Mouse (Mus musculus): ENCODE measurements around the gene Stab1. TPM values are rescaled to one million over a fixed set of nuclear protein-coding genes. Genes with fewer than 3 reads are reported as not detected.

The Stab1 gene
- total and polyA plus RNA-seq, 2 experiments from 2014 or later: 11.7 to 25.5 TPM

DNA sequence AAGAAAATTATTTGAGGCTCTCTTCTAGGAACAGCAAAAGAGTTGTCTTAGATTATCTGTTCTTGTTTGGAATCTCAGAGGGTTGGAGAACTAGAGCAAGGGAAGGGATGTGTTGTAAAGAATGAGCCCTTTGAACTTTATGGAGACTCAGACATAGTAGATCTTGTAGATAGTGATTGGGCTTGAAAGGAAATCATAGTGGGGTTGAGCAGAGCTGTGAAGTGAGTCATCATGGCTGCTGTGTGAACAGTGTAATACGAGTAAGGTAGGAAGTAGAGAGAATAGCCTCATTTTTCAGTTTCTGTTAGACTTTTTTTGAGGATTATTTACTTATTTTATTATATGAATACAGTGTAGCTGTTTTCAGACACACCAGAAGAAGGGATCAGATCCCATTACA is 78.5 kb downstream of the Stab1 start:
- ATAC-seq (ENCODE audit: low FRiP score) (no peak), DNase-seq (ENCODE audit: low spot score) (no peak)
- no peaks in the 10 kb centered on the region for H3K4me1 ChIP-seq (ENCODE audit: insufficient read depth, low read length)
- no peak overlapping the region for H3K4me3 ChIP-seq (ENCODE audit: low read depth, low read length)
- 92% methylated on average over 1 of the region's 1 CpGs for WGBS
- no peaks in the 10 kb centered on the region for H3K27me3 ChIP-seq (ENCODE audit: insufficient read depth, low read length)
- H3K4me2 ChIP-seq (ENCODE audit: low read depth, low read length, poor library complexity, severe bottlenecking): no peak overlapping the region
- no peak for TF ChIP-seq CTCF (IDR thresholded peaks at IDR 0.05)
- no peak overlapping the region for H3K9ac ChIP-seq (replicated peaks; ENCODE audit: low read length, poor library complexity, severe bottlenecking)
- no peak overlapping the region for H3K27ac ChIP-seq (ENCODE audit: low read depth, low read length)
- no peaks in the 10 kb centered on the region for H3K9me3 ChIP-seq (ENCODE audit: low read length)
- H3K36me3 ChIP-seq (ENCODE audit: insufficient read depth, low read length): peaks cover 14% of the 10 kb centered on the region

Other genes with a start within 250 kb of the Stab1 start
- 4.5 and 5.3 TPM in 2 replicates for gene Itih3, start 244.9 kb downstream of the Stab1 start, total RNA-seq (2014; rRNA removed)
- gene Itih3, start 244.9 kb downstream of the Stab1 start, polyA plus RNA-seq (2015; fragmentation: Nextera tagmentation; extraction: Ambion mirVana): 5.6 and 6.1 TPM in 2 replicates
- not detected in 2 replicates for gene Itih1, start 225.4 kb downstream of the Stab1 start, total RNA-seq (2014; rRNA removed)
- not detected in 2 replicates for gene Itih1, start 225.4 kb downstream of the Stab1 start, polyA plus RNA-seq (2015; fragmentation: Nextera tagmentation; extraction: Ambion mirVana)
- 15.6 and 17.7 TPM in 2 replicates for gene Nek4, start 217.3 kb downstream of the Stab1 start, total RNA-seq (2014; rRNA removed)
- gene Nek4, start 217.3 kb downstream of the Stab1 start, polyA plus RNA-seq (2015; fragmentation: Nextera tagmentation; extraction: Ambion mirVana): 12.8 and 13.8 TPM in 2 replicates
- 39.2 and 51.3 TPM in 2 replicates for gene Glt8d1, start 167.2 kb downstream of the Stab1 start, total RNA-seq (2014; rRNA removed)
- gene Glt8d1, start 167.2 kb downstream of the Stab1 start, polyA plus RNA-seq (2015; fragmentation: Nextera tagmentation; extraction: Ambion mirVana): 42.9 and 49.6 TPM in 2 replicates
- 244 and 256 TPM in 2 replicates for gene Spcs1, start 167.0 kb downstream of the Stab1 start, total RNA-seq (2014; rRNA removed)
- gene Spcs1, start 167.0 kb downstream of the Stab1 start, polyA plus RNA-seq (2015; fragmentation: Nextera tagmentation; extraction: Ambion mirVana): 408 and 415 TPM in 2 replicates
- 51.2 and 81.5 TPM in 2 replicates for gene Pbrm1, start 149.5 kb downstream of the Stab1 start, total RNA-seq (2014; rRNA removed)
- 71.3 and 84.8 TPM in 2 replicates for gene Pbrm1, start 149.5 kb downstream of the Stab1 start, polyA plus RNA-seq (2015; fragmentation: Nextera tagmentation; extraction: Ambion mirVana)
- 37.8 and 42.8 TPM in 2 replicates for gene Gnl3, start 149.5 kb downstream of the Stab1 start, total RNA-seq (2014; rRNA removed)
- 57.7 and 70.5 TPM in 2 replicates for gene Gnl3, start 149.5 kb downstream of the Stab1 start, polyA plus RNA-seq (2015; fragmentation: Nextera tagmentation; extraction: Ambion mirVana)
- 3.2 and 4.3 TPM in 2 replicates for gene Smim4, start 39.7 kb downstream of the Stab1 start, total RNA-seq (2014; rRNA removed)
- gene Smim4, start 39.7 kb downstream of the Stab1 start, polyA plus RNA-seq (2015; fragmentation: Nextera tagmentation; extraction: Ambion mirVana): 41.6 and 47.5 TPM in 2 replicates
- gene Nt5dc2, start 37.6 kb downstream of the Stab1 start, total RNA-seq (2014; rRNA removed): 132 and 171 TPM in 2 replicates
- 132 and 144 TPM in 2 replicates for gene Nt5dc2, start 37.6 kb downstream of the Stab1 start, polyA plus RNA-seq (2015; fragmentation: Nextera tagmentation; extraction: Ambion mirVana)
- gene Tnnc1, start 39.7 kb upstream of the Stab1 start, total RNA-seq (2014; rRNA removed): 1.9 and 7.4 TPM in 2 replicates
- 4.6 and 4.8 TPM in 2 replicates for gene Tnnc1, start 39.7 kb upstream of the Stab1 start, polyA plus RNA-seq (2015; fragmentation: Nextera tagmentation; extraction: Ambion mirVana)
- gene Nisch, start 48.3 kb upstream of the Stab1 start, total RNA-seq (2014; rRNA removed): 391 and 398 TPM in 2 replicates
- gene Nisch, start 48.3 kb upstream of the Stab1 start, polyA plus RNA-seq (2015; fragmentation: Nextera tagmentation; extraction: Ambion mirVana): 261 and 274 TPM in 2 replicates
- 3.1 and 4.1 TPM in 2 replicates for gene Sema3g, start 49.2 kb upstream of the Stab1 start, total RNA-seq (2014; rRNA removed)
- gene Sema3g, start 49.2 kb upstream of the Stab1 start, polyA plus RNA-seq (2015; fragmentation: Nextera tagmentation; extraction: Ambion mirVana): 0.36 and 0.44 TPM in 2 replicates
- 4.4 and 6.6 TPM in 2 replicates for gene Phf7, start 82.7 kb upstream of the Stab1 start, total RNA-seq (2014; rRNA removed)
- gene Phf7, start 82.7 kb upstream of the Stab1 start, polyA plus RNA-seq (2015; fragmentation: Nextera tagmentation; extraction: Ambion mirVana): 8.7 and 10.2 TPM in 2 replicates
- gene Bap1, start 82.8 kb upstream of the Stab1 start, total RNA-seq (2014; rRNA removed): 103 and 128 TPM in 2 replicates
- 112 and 116 TPM in 2 replicates for gene Bap1, start 82.8 kb upstream of the Stab1 start, polyA plus RNA-seq (2015; fragmentation: Nextera tagmentation; extraction: Ambion mirVana)
- 4.2 and 7.8 TPM in 2 replicates for gene Dnah1, start 155.3 kb upstream of the Stab1 start, total RNA-seq (2014; rRNA removed)
- 3.1 and 3.4 TPM in 2 replicates for gene Dnah1, start 155.3 kb upstream of the Stab1 start, polyA plus RNA-seq (2015; fragmentation: Nextera tagmentation; extraction: Ambion mirVana)
- gene Capn7, start 168.0 kb upstream of the Stab1 start, total RNA-seq (2014; rRNA removed): 73.7 and 84.3 TPM in 2 replicates
- 55.9 and 56.8 TPM in 2 replicates for gene Capn7, start 168.0 kb upstream of the Stab1 start, polyA plus RNA-seq (2015; fragmentation: Nextera tagmentation; extraction: Ambion mirVana)

Measured in midbrain, postnatal 0 days (tissue).